1 mouse cellular context compared by ENCODE assay signal in the genomic region with DNA sequence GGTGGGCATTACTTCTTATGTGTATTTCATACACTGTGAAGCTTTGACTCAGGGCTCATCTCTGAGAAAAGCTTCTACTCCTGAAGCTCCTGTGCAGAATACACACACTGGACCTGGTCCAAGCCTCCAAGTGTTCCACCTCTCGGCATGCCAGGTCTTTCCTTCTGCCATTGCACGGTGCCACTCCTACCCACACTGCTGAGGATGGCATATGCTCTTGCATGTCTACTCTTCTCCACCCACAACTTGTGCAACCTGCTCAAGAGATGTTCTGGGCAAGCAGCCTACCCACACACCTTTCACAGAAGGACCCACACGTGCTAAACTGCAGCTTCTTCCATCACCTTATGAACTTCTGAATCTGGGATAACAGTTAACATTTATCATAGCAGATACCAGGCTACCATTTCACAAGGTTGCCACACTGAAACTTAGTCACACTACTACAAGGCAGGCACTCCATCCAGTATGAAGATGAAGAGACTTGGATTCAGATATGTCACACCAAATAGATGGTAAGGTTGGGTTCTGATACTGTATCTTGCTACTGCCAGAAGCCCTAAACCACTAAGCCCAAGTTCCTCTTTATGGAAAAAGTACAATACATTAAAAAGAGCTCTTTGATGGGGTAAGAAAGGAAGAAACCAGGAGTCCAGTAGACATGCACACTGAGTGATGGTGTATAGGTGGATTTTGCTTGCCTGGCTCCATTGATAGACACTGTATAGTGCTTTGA.
TF ChIP-seq lines count a peak whose summit lies in the region.

No protein-coding gene starts in this region.

TF ChIP-seq in MEL, 35 proteins besides CTCF, POLR2A, EP300 and RAD21 (continued from another document):
- TF ChIP-seq RCOR1 (IDR thresholded peaks at IDR 0.05; ENCODE audit: low read depth, low read length) (peak; percentile 69; the same call in 1 of the 2 replicates), GABPA (IDR thresholded peaks at IDR 0.05; ENCODE audit: low read depth, low read length) (no peak), MYC (IDR thresholded peaks at IDR 0.05; ENCODE audit: low read depth, low read length) (0 out of 2 replicates have a peak, but pooled peaks have one; percentile 42), MYB (IDR thresholded peaks at IDR 0.05; ENCODE audit: low read depth, low read length) (no peak)
TF ChIP-seq in MEL: peak in this region for 7.
